Mouse (Mus musculus) cerebellum, postnatal 4 days (tissue): ENCODE results near the gene Fgfr2.
A peak's percentile ranks its signal among the peaks of the same experiment; 100 is the strongest.

Experiments
- DNase-seq, 2 experiments: peaks; one replicate each; pipeline ENCODE4 v3.0.0; 2022; ENCODE audit warnings: low spot score in 2 of 2, mixed read lengths in 1 of 2

The Fgfr2 gene

GRCm38 (mm10) chr7:130780866-130781419 is 2342.2 kb downstream of the Fgfr2 start:
- no peak for DNase-seq

- DNase-seq = no peak
These were observed 2349.1 kb downstream of the Fgfr2 start, which contains the start of gene Btbd16 for GRCm38 (mm10) chr7:130773914-130774630. TSS of gene Btbd16 (plus strand) at chr7:130774069.

- no peak for DNase-seq
These were observed 2349.8 kb downstream of the Fgfr2 start for GRCm38 (mm10) chr7:130773171-130773830.

- DNase-seq = peak; percentile 71 to 83
These were observed 2352.4 kb downstream of the Fgfr2 start for GRCm38 (mm10) chr7:130770707-130771106.

- no peak for DNase-seq
These were observed 2355.0 kb downstream of the Fgfr2 start for GRCm38 (mm10) chr7:130768151-130768550.

- DNase-seq = no peak
These were observed 2356.6 kb downstream of the Fgfr2 start for GRCm38 (mm10) chr7:130766411-130767170.

- DNase-seq = no peak
These were observed 2359.0 kb downstream of the Fgfr2 start for GRCm38 (mm10) chr7:130764160-130764559.

DNA sequence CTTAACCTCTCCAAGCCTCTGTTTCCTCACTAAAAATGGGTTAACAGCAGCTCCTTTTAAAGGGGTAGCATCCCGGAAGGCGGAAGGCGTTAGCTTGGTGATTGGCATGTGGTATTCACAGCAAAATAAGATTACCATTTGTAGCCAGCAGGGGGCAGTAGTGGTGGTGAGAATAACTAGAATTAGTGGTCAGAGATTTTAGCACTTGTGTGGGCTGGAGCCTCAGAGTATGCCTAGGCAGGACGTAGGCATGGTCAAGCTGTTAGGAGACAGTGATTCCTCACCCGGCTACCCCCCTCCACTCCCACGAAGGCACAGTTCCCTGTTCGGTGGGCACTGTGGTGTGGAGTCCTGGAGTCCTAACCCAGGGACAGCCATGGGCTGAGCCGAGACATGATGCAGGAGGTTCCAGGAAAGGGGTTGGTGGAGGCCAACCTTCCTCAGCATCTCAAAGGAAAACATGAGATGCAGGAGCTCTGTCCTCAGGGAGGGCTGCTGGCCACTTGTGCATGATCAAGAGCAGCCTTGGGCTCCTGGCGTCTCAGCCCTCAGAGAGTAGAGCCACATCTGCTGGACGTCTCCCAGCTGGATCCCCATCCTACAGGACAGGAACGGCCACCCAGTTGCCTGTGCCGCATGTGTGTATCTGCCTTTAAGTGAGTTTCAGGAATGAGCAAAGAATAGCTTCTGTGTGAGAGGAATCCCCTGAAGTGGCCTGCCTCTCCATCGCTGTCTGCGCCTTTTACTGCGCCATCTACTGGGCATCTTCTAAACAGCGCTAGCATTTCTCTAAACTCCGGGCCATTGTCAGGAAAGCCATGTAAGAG is 2360.9 kb downstream of the Fgfr2 start:
- peak; percentile 53 to 79 for DNase-seq

DNA sequence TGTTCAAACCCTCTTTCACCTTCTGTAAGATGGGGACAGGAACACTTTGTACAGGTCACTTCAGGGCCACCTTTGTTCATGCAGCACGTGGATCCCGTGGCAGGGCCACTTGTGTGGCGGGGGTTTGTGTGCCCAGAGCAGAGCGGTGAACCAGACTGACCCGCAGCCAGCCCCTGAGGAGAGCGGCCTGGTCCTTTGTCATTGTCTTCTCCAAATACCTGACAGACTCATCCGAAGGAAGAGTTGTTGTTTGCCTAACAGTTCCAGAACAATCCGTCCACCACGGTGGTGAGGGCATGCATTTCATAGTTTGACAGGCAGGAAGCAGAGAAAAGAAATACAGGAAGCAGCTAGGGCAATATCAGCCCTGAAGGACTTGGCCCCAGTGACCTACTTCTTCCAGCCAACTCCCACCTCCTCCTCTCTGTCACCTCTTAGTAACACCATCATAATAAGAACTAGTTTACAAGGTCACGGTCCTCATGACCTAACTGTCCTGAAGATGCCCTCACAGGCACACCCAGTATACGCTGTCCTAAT is 2365.8 kb downstream of the Fgfr2 start:
- DNase-seq = no peak

DNA sequence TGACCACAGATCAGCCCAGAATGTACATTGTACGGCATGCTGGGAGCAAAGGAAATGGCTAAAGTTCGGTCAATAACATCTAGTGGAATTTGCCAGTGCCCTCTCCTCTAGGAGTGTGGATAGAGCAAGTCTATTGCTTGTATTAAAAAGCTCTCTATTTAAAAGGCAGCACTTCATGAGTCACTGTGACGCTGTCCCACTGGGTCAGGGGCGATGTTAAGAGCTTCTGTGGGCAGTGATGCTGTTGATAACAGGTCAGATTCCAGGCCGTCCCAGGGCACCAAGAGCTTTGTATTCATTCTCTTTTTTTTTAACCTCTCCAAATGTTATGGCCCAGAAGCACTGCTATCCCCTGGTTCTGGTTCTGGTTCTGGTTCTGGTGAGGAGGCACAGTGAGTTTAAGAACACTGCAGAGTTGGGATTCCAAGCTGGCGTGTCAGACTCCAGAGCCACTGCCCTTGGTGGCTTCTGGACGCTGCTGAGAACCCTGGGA is 2366.8 kb downstream of the Fgfr2 start:
- DNase-seq = no peak

GRCm38 (mm10) chr7:130754790-130755189 is 2368.4 kb downstream of the Fgfr2 start:
- peak in 1 of 2 experiments; percentile 32 for DNase-seq

DNA sequence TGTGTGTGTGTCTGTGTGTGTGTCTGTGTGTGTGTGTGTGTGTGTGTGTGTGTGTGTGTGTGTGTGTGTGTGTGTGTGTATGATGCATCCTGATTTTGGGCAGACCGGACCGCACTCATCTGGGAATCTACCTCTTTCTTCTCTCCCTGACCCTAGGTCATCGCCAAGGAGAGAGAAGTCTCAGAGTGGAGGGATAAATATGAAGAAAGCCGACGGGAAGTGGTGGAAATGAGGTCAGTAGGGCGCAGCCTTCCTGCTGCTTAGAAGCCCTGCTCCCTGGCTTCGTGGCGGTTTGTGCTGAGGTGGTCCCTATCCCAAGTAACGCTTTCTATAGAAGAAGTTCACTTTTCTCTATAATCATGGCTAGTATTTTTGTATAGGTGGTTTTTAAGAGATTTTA is 2371.5 kb downstream of the Fgfr2 start:
- DNase-seq = no peak

GRCm38 (mm10) chr7:130750752-130751490 is 2372.2 kb downstream of the Fgfr2 start:
- DNase-seq = peak in 1 of 2 experiments; percentile 48

- DNase-seq = no peak
These were observed 2374.0 kb downstream of the Fgfr2 start for GRCm38 (mm10) chr7:130749165-130749564.

DNA sequence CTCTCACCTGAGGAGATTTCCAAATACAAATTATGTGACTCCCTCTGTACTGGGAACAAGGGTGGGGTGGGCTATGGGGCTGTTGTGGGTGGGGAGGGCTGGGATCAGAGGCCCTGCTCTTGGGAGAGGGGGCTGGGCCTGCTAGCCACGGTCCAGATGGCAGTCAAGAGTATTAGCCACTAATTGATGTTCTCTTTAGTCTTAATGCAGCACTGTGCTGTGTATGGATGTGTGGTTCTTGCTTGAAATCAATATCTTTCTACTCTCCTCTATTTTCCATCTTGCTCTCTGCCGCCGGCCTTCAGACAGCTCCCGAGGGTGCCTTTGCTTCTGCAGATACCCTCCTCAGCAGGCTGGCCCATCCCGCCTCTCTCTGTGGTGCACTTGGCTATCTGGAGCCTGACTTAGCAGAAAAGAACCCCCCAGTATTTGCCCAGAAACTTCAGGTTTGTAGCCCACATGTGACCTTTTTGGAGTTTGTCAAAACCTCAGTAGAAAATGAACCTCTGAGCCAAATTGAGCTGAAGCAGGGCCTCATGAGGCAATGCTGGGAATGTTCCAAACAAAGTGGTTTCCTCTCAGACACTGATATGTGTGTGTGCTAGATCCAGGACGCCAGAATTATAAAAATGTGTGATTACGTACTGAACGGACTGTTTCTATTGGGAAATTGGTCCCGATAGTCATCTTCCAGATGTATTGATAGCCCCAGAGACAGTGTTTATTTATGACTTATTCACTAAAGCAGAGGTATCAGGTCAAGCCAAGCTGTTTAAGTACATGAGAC is 2379.7 kb downstream of the Fgfr2 start:
- DNase-seq = no peak

GRCm38 (mm10) chr7:130741099-130741498 is 2382.1 kb downstream of the Fgfr2 start:
- DNase-seq = no peak

DNA sequence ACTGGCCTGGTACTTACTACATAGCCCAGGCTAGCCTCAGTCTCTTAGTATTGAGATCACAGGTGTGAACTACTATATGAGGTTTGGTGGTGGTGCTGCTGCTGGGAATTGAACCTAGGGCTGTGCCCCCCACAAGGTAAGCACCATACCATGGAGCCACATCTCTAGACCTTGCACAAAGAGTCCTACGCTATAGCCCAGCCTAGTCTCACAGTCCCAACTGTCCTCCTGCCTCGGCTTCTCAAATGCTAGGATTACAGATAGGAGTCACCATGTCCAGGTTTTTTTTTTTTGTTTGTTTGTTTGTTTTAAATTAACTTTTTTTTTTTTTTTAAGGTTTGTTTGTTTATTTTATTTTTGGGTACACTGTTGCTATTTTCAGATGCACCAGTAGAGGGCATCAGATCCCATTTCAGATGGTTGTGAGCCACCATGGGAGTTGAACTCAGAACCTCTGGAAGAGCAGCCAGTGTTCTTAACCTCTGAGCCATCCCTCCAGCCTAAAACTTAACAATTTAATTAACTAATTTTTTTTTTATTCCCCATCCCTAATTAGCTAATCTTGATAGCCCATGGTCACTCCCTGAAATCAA is 2388.9 kb downstream of the Fgfr2 start:
- DNase-seq = no peak

DNA sequence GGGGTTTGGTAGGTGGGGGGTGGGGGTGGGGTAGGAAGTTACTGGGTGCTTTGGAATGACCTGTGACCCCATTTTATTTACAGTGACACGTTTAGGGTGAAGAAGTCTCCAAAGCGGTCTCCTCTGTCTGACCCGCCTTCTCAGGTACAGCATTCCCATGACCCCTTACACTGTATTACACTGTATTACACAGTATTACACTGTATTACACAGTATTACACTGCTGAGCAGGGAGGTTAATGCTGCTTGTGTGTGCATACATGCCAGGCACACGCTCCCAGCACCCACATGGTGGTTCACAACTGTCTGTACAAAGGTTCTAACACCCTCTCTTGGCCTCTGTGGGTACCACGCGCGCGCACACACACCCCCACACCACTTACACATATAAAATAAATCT is 2389.7 kb downstream of the Fgfr2 start:
- no peak for DNase-seq

DNA sequence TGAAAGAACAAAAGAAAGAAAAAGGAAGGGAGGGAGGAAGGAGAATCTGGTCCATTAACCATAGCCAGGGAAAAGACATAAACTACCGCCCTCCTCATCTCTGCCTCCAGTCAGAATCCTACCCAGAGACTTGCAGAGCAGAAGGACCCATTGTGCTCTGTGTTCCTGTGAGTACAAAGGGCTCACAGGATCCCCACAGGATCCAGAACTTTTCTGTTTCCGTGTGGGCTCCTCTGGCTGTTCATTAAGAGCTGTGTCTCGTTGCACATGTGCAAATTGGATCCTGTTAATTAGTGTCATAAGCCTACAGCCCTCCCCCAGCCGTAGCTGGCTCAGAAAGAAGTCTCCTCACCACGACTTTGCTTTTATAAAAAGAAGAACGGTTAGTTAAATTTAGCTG is 2390.2 kb downstream of the Fgfr2 start:
- no peak for DNase-seq
